Mouse (Mus musculus) myocyte (in vitro differentiated cells): ENCODE measurements around the gene Rbms3. TPM values are rescaled to one million over a fixed set of nuclear protein-coding genes. Genes with fewer than 3 reads are reported as not detected.

Experiments
- H3K27me3 ChIP-seq: one replicate; pipeline ENCODE4 v1.6.1; 2011; ENCODE audit not compliant: control insufficient read depth, insufficient read depth, insufficient read length
- H3K36me3 ChIP-seq: one replicate; pipeline ENCODE4 v1.6.1; 2011; ENCODE audit not compliant: control insufficient read depth, insufficient read depth
- H3K4me2 ChIP-seq: one replicate; pipeline ENCODE4 v1.6.1; 2011; ENCODE audit warnings: low read depth, control low read depth
- H3K4me3 ChIP-seq: one replicate; pipeline ENCODE4 v1.5.1; 2011; ENCODE audit warnings: mild to moderate bottlenecking, control low read depth, moderate library complexity
- H3K79me2 ChIP-seq: one replicate; pipeline ENCODE4 v1.6.1; 2011; ENCODE audit not compliant: control insufficient read depth, insufficient read depth
- H3ac ChIP-seq: one replicate; pipeline ENCODE4 v1.6.1; 2011; ENCODE audit not compliant: control insufficient read depth, insufficient read length
- CEBPB ChIP-seq: IDR thresholded peaks from 2 replicates; pipeline ENCODE4 v1.6.1; 2011; ENCODE audit warnings: mild to moderate bottlenecking, moderate library complexity; ENCODE audit not compliant: poor library complexity, insufficient read depth, severe bottlenecking
- E2F4 ChIP-seq: IDR thresholded peaks from one replicate; pipeline ENCODE4 v1.6.1; 2011; ENCODE audit warnings: mild to moderate bottlenecking, control low read depth, moderate library complexity; ENCODE audit not compliant: insufficient read depth
- MAX ChIP-seq: IDR thresholded peaks from one replicate; pipeline ENCODE4 v1.6.1; 2011; ENCODE audit warnings: low read depth, mild to moderate bottlenecking, control low read depth
- MYOD1 ChIP-seq, 3 experiments: IDR thresholded peaks; one replicate each; pipeline ENCODE4 v1.6.1; 2011; ENCODE audit warnings: control low read depth in 2 of 3, low read depth in 2 of 3, mild to moderate bottlenecking in 2 of 3, moderate library complexity in 1 of 3; ENCODE audit not compliant: insufficient read length in 2 of 3, control insufficient read depth in 1 of 3
- MYOG ChIP-seq, 3 experiments: IDR thresholded peaks; one replicate each; pipeline ENCODE4 v1.6.1; 2011; ENCODE audit warnings: control low read depth in 2 of 3, low read depth in 2 of 3, mild to moderate bottlenecking in 2 of 3; ENCODE audit not compliant: insufficient read length in 2 of 3, control insufficient read depth in 1 of 3, insufficient read depth in 1 of 3
- POLR2A ChIP-seq: IDR thresholded peaks from one replicate; pipeline ENCODE4 v1.6.1; 2011; ENCODE audit warnings: low read depth, mild to moderate bottlenecking, control low read depth, moderate library complexity; ENCODE audit not compliant: insufficient read length
- POLR2AphosphoS2 ChIP-seq: IDR thresholded peaks from one replicate; pipeline ENCODE4 v1.6.1; 2011; ENCODE audit warnings: low read depth, control low read depth; ENCODE audit not compliant: insufficient read length
- REST ChIP-seq: IDR thresholded peaks from one replicate; pipeline ENCODE4 v1.6.1; 2011; ENCODE audit warnings: mild to moderate bottlenecking, control low read depth, moderate library complexity; ENCODE audit not compliant: insufficient read depth, insufficient read length
- SRF ChIP-seq: IDR thresholded peaks from one replicate; pipeline ENCODE4 v1.6.1; 2011; ENCODE audit warnings: low read depth; ENCODE audit not compliant: control insufficient read depth, insufficient read length
- TCF12 ChIP-seq: IDR thresholded peaks from one replicate; pipeline ENCODE4 v1.6.1; 2011; ENCODE audit warnings: mild to moderate bottlenecking, control low read depth; ENCODE audit not compliant: poor library complexity, insufficient read depth, severe bottlenecking
- TCF3 ChIP-seq: IDR thresholded peaks from one replicate; pipeline ENCODE4 v1.6.1; 2011; ENCODE audit warnings: low read depth, control low read depth; ENCODE audit not compliant: insufficient read length
- USF1 ChIP-seq: IDR thresholded peaks from one replicate; pipeline ENCODE4 v1.6.1; 2011; ENCODE audit warnings: low read depth, mild to moderate bottlenecking, control low read depth, moderate library complexity
- polyA plus RNA-seq: library from polyadenylated mRNA; unstranded; fragments of >200 nt; fragmentation: generic; extraction: Trizol; gene quantifications from one replicate; pipeline ENCODE4 v1.2.1, GENCODE M21; 2012; ENCODE audit warnings: missing spikeins

Rbms3 gene
- polyA plus RNA-seq, 1 experiment = 4.5 TPM

- no peak overlapping the region for H3K4me2 ChIP-seq
- TF ChIP-seq POLR2A (no peak), SRF (no peak), CEBPB (no peak), E2F4 (no peak), USF1 (no peak), TCF12 (no peak), TCF3 (no peak), REST (no peak), MAX (no peak), MYOD1 (IDR thresholded peaks at IDR 0.05; ENCODE audit: control insufficient read depth in 1 of 3, insufficient read length in 2 of 3, low read depth in 2 of 3) (no peak)
Measured at GRCm38 (mm10) chr9:116746871-116747270, 882.8 kb downstream of the Rbms3 start.

GRCm38 (mm10) chr9:116737786-116738185 is 891.9 kb downstream of the Rbms3 start:
- TF ChIP-seq E2F4 = no peak
- no peak for TF ChIP-seq POLR2A
- no peak for TF ChIP-seq MYOD1 (IDR thresholded peaks at IDR 0.05; ENCODE audit: control insufficient read depth in 1 of 3, insufficient read length in 2 of 3, low read depth in 2 of 3)
- no peak for TF ChIP-seq TCF3
- TF ChIP-seq POLR2AphosphoS2 = no peak
- TF ChIP-seq REST = no peak
- no peak for TF ChIP-seq SRF
- no peak for TF ChIP-seq MYOG (IDR thresholded peaks at IDR 0.05; ENCODE audit: control insufficient read depth in 1 of 3, insufficient read depth in 1 of 3, insufficient read length in 2 of 3, low read depth in 2 of 3)
- TF ChIP-seq CEBPB = no peak
- TF ChIP-seq USF1 = no peak
- TF ChIP-seq MAX = no peak
- TF ChIP-seq TCF12 = no peak
- Histone ChIP-seq H3K79me2 (no peaks in the 10 kb centered on the region), H3ac (no peak overlapping the region), H3K27me3 (no peaks in the 10 kb centered on the region), H3K4me3 (no peak overlapping the region), H3K4me2 (no peak overlapping the region), H3K36me3 (no peaks in the 10 kb centered on the region)

More at GRCm38 (mm10) chr9:116746871-116747270, 882.8 kb downstream of the Rbms3 start:
- H3ac ChIP-seq = no peak overlapping the region
- H3K4me3 ChIP-seq = no peak overlapping the region
- H3K36me3 ChIP-seq = no peaks in the 10 kb centered on the region
- no peaks in the 10 kb centered on the region for H3K79me2 ChIP-seq
- no peaks in the 10 kb centered on the region for H3K27me3 ChIP-seq

- Histone ChIP-seq H3ac (no peak overlapping the region), H3K4me2 (no peak overlapping the region), H3K79me2 (no peaks in the 10 kb centered on the region), H3K36me3 (no peaks in the 10 kb centered on the region), H3K4me3 (no peak overlapping the region), H3K27me3 (no peaks in the 10 kb centered on the region)
- no peak for TF ChIP-seq CEBPB
- no peak for TF ChIP-seq MYOG (IDR thresholded peaks at IDR 0.05; ENCODE audit: control insufficient read depth in 1 of 3, insufficient read depth in 1 of 3, insufficient read length in 2 of 3, low read depth in 2 of 3)
- TF ChIP-seq POLR2AphosphoS2 = no peak
- TF ChIP-seq MYOD1 (IDR thresholded peaks at IDR 0.05; ENCODE audit: control insufficient read depth in 1 of 3, insufficient read length in 2 of 3, low read depth in 2 of 3) = no peak
- no peak for TF ChIP-seq E2F4
- TF ChIP-seq POLR2A = no peak
- no peak for TF ChIP-seq TCF12
- TF ChIP-seq MAX = no peak
- TF ChIP-seq SRF = no peak
- TF ChIP-seq REST = no peak
Measured at GRCm38 (mm10) chr9:116729172-116729571, 900.5 kb downstream of the Rbms3 start.

- no peaks in the 10 kb centered on the region for H3K27me3 ChIP-seq
- no peak overlapping the region for H3K4me2 ChIP-seq
- H3ac ChIP-seq = no peak overlapping the region
- H3K79me2 ChIP-seq = no peaks in the 10 kb centered on the region
- no peak overlapping the region for H3K4me3 ChIP-seq
- H3K36me3 ChIP-seq = no peaks in the 10 kb centered on the region
- no peak for TF ChIP-seq SRF
- TF ChIP-seq REST = no peak
- TF ChIP-seq USF1 = no peak
- no peak for TF ChIP-seq TCF3
- TF ChIP-seq MAX = no peak
- no peak for TF ChIP-seq POLR2AphosphoS2
- TF ChIP-seq MYOD1 (IDR thresholded peaks at IDR 0.05; ENCODE audit: control insufficient read depth in 1 of 3, insufficient read length in 2 of 3, low read depth in 2 of 3) = no peak
- no peak for TF ChIP-seq MYOG (IDR thresholded peaks at IDR 0.05; ENCODE audit: control insufficient read depth in 1 of 3, insufficient read depth in 1 of 3, insufficient read length in 2 of 3, low read depth in 2 of 3)
Measured at GRCm38 (mm10) chr9:116728655-116729054, 901.1 kb downstream of the Rbms3 start.

- no peak for TF ChIP-seq TCF3
- TF ChIP-seq CEBPB = no peak
- TF ChIP-seq MYOD1 (IDR thresholded peaks at IDR 0.05; ENCODE audit: control insufficient read depth in 1 of 3, insufficient read length in 2 of 3, low read depth in 2 of 3) = no peak
- no peak for TF ChIP-seq REST
- Histone ChIP-seq H3K79me2 (no peaks in the 10 kb centered on the region), H3K27me3 (no peaks in the 10 kb centered on the region), H3ac (no peak overlapping the region), H3K4me3 (no peak overlapping the region), H3K4me2 (no peak overlapping the region), H3K36me3 (no peaks in the 10 kb centered on the region)
Measured at GRCm38 (mm10) chr9:116728093-116728492, 901.6 kb downstream of the Rbms3 start.
